Mouse (Mus musculus) neural tube, embryonic 12.5 days (tissue): ENCODE measurements around the gene Olfr1225. TPM values are rescaled to one million over a fixed set of nuclear protein-coding genes. Genes with fewer than 3 reads are reported as not detected.
"Not testable (repeated sequence)": the region's sequence is repeated elsewhere in the genome, so short reads cannot be mapped to it uniquely, and the experiment has no call there.

Experiments used
- ATAC-seq: fragments of 200-750 bp; cut with Nextera tagmentation; 2 replicates; pipeline ENCODE4 v1.8.0; 2017; ENCODE audit warnings: low read depth, mild to moderate bottlenecking, moderate TSS enrichment, moderate library complexity; ENCODE audit not compliant: low FRiP score
- H3K27ac ChIP-seq: fragments of 300-500 bp; sonication (generic); 2 replicates; pipeline ENCODE4 v1.5.1; 2016
- H3K27me3 ChIP-seq: fragments of 300-500 bp; sonication (generic); replicated peaks from 2 replicates; pipeline ENCODE4 v1.6.1; 2016; ENCODE audit warnings: mild to moderate bottlenecking
- H3K36me3 ChIP-seq: fragments of 300-500 bp; sonication (generic); 2 replicates; pipeline ENCODE4 v1.6.1; 2016; ENCODE audit warnings: mild to moderate bottlenecking
- H3K4me1 ChIP-seq: fragments of 300-500 bp; sonication (generic); 2 replicates; pipeline ENCODE4 v1.6.1; 2016
- H3K4me2 ChIP-seq: fragments of 300-500 bp; sonication (generic); replicated peaks from 2 replicates; pipeline ENCODE4 v1.6.1; 2016; ENCODE audit warnings: mild to moderate bottlenecking
- H3K4me3 ChIP-seq: fragments of 300-500 bp; sonication (generic); 2 replicates; pipeline ENCODE4 v1.5.1; 2016
- H3K9ac ChIP-seq: fragments of 300-500 bp; sonication (generic); 2 replicates; pipeline ENCODE4 v1.6.1; 2016; ENCODE audit warnings: mild to moderate bottlenecking
- H3K9me3 ChIP-seq: fragments of 300-500 bp; sonication (generic); 2 replicates; pipeline ENCODE4 v1.6.1; 2016; ENCODE audit warnings: mild to moderate bottlenecking
- WGBS: fragments of 180-500 bp; shearing (Covaris S2); methylation state at CpG from one replicate; pipeline ENCODE4 v1.1.7; 2016; 5-methylcytosine and 5-hydroxymethylcytosine counted together
- polyA plus RNA-seq: library from polyadenylated mRNA; unstranded; fragments of >200 nt; fragmentation: Nextera tagmentation; extraction: Ambion mirVana; gene quantifications from 2 replicates; pipeline ENCODE4 v1.2.1, GENCODE M21; 2016

Olfr1225 gene
- not detected in 2 replicates for polyA plus RNA-seq

DNA sequence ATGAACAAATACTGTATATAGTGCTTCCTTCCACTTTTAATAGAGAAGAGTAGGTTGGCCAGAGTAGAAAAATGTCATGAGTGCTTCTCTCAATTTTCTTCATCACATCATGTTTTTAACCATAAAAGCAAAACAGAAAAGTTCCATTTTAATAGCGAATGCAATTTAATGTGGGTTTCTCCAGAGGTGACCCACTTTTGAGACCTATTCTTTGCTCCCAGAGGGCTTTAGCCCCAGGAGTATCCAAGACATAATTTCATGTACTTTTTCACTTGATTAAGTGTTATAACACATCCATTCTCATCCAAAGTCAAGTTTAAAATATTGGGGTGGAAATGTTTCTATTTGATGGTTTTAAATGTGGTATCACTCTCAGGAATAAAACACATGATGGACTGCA is at the start of gene Olfr1225:
Gene Olfr1225, minus strand, starts transcription at position 101 of the 400 bp plus-strand sequence.
- H3K9me3 ChIP-seq: no peaks in the 10 kb centered on the region
- ATAC-seq: no peak
- no peak within 1 kb of the TSS for H3K9ac ChIP-seq
- H3K27me3 ChIP-seq: no peaks in the 10 kb centered on the region
- H3K36me3 ChIP-seq: no peaks in the 10 kb centered on the region
- H3K4me3 ChIP-seq: no peak within 1 kb of the TSS
- no peaks in the 10 kb centered on the region for H3K4me1 ChIP-seq
- H3K27ac ChIP-seq: no peak within 1 kb of the TSS
- no peak within 1 kb of the TSS for H3K4me2 ChIP-seq
- WGBS: 90% methylated on average over 1 of the region's 1 CpGs

DNA sequence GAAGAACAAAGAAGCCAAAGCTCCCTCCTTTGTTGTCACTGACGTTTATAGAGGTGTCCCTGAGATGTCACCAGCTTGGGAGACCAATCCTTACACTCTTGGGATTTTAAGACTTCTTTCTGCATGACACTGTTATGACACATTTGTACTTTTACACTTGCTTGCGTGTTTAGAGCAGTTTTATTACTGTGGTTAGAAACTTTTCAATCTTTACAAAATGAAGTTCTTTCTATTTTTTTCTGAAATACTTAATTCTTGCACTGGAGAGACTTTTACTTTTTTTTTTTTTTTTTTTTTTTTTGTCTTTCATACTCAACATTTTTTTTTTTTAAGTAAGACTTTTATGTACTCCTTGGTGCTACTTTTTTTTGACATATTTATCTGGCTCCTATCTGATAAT is 25.5 kb upstream of the Olfr1225 start, which contains the start of gene Olfr1226:
Gene Olfr1226, minus strand, starts transcription at position 101 of the 400 bp plus-strand sequence.
- no peak within 1 kb of the TSS for H3K4me3 ChIP-seq
- no peaks in the 10 kb centered on the region for H3K36me3 ChIP-seq
- H3K4me1 ChIP-seq: no peaks in the 10 kb centered on the region
- WGBS: 51% methylated on average over 2 of the region's 2 CpGs
- H3K9ac ChIP-seq: no peak within 1 kb of the TSS
- no peaks in the 10 kb centered on the region for H3K9me3 ChIP-seq
- no peak within 1 kb of the TSS for H3K4me2 ChIP-seq
- no peak for ATAC-seq
- no peak within 1 kb of the TSS for H3K27ac ChIP-seq
- no peaks in the 10 kb centered on the region for H3K27me3 ChIP-seq

DNA sequence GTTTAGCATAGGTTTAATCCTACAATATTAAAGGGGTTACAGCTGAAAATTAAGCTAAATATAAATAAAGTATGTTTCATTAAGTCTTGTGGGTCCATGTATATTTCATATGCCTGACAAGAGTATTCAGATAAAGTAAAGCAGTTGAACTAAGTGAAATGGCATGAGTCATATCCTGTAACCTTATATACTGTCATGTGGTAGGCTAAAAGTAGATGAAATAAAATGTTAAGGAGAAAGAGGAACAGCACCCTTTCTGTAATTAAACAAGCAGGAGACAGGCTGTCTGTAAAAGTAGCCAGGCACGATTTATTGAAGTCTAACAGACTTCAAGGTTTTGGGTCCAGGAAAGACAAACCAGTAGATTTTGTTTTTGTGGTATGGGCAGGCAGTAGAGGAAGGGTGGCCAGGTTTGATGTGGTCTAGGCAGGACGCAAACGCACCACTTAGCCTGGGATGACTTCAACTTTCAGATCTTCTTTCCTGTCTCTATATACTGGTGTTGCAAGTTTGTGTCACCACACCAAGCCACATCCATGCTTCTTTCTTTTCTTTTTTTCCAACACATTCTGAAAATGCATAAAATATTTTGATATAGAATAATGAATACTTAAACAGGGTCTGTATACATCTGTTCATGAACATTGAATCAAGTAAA is 22.0 kb upstream of the Olfr1225 start:
- no peak for ATAC-seq
- H3K27ac ChIP-seq: no peak overlapping the region
- no peaks in the 10 kb centered on the region for H3K9me3 ChIP-seq
- no peak overlapping the region for H3K4me3 ChIP-seq
- no peaks in the 10 kb centered on the region for H3K27me3 ChIP-seq
- no peak overlapping the region for H3K4me2 ChIP-seq
- 94% methylated on average over 3 of the region's 3 CpGs for WGBS
- no peak overlapping the region for H3K9ac ChIP-seq
- H3K36me3 ChIP-seq: no peaks in the 10 kb centered on the region
- H3K4me1 ChIP-seq: no peaks in the 10 kb centered on the region

DNA sequence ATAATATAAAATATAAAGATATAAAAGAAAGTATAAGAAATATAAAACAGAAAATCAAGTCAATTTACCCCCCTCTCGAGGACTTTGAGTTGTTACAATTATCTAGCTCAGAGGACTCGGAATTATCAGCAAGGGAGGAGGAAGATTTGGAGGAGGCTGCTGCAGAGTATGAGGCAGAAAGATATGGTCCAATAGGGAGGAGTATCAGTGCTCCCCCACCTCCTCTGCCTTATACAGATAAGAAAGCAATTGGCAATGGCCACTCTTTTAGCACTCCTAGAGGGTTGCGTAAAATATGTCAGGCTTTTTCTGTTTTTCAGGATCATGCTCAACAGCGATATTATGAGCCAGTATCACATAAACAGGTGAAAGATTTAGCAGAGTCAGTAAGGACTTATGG is 9.8 kb downstream of the Olfr1225 start:
- not testable (repeated sequence) for ATAC-seq, H3K27ac ChIP-seq, H3K9me3 ChIP-seq, H3K4me3 ChIP-seq, H3K9ac ChIP-seq, H3K36me3 ChIP-seq, H3K27me3 ChIP-seq, H3K4me1 ChIP-seq, H3K4me2 ChIP-seq
- WGBS: 93% methylated on average over 4 of the region's 4 CpGs

DNA sequence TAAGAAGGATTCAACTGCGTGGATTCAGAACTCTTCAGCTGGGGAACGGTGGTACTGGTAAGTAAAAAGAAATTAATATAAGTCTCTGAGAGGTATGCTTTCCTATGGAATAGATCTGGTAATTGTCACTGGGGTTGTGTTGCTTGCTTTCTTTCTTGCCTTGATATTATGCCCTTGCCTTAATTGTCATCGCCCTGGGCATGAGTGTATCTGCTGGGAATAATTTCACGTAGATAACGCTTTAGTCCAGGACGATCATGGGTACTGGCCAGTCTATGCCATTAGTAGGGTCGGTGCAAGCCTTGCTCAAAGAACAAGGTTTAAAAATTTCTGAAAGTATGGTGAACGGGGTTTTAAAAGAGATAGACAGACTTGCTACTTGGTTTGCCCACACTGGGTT is 10.5 kb downstream of the Olfr1225 start, which contains the start of gene Olfr1224-ps1:
Gene Olfr1224-ps1, minus strand, starts transcription at position 101 of the 400 bp plus-strand sequence.
- H3K4me3 ChIP-seq, H3K36me3 ChIP-seq, H3K27me3 ChIP-seq, H3K4me2 ChIP-seq, H3K9me3 ChIP-seq, H3K9ac ChIP-seq, H3K4me1 ChIP-seq, ATAC-seq, H3K27ac ChIP-seq: not testable (repeated sequence)
- 92% methylated on average over 8 of the region's 8 CpGs for WGBS

DNA sequence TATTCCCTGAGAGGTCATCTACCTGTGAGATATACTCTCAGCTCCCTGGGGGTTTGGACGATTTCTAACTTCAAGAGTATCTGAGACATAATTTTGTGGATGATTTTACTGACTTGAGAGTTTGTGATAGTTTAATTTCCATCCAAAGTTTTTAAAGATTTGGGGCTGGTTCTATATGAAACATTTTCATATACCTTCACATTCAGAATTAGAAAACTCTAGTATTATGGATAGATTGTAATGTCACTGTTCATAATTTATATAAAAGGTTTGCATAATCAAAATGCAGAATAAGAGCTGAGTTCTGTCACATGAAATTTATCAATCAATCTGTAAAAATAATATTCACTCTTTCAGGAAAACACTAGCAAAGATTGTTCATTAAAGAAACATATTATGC is 23.0 kb downstream of the Olfr1225 start, which contains the start of gene Olfr1223:
Gene Olfr1223, minus strand, starts transcription at position 101 of the 400 bp plus-strand sequence.
- Histone ChIP-seq H3K4me3 (no peak within 1 kb of the TSS), H3K36me3 (no peaks in the 10 kb centered on the region), H3K9me3 (no peaks in the 10 kb centered on the region), H3K27me3 (no peaks in the 10 kb centered on the region), H3K4me1 (no peaks in the 10 kb centered on the region), H3K9ac (no peak within 1 kb of the TSS), H3K27ac (no peak within 1 kb of the TSS), H3K4me2 (no peak within 1 kb of the TSS)
- 86% methylated on average over 1 of the region's 1 CpGs for WGBS
- ATAC-seq: no peak

DNA sequence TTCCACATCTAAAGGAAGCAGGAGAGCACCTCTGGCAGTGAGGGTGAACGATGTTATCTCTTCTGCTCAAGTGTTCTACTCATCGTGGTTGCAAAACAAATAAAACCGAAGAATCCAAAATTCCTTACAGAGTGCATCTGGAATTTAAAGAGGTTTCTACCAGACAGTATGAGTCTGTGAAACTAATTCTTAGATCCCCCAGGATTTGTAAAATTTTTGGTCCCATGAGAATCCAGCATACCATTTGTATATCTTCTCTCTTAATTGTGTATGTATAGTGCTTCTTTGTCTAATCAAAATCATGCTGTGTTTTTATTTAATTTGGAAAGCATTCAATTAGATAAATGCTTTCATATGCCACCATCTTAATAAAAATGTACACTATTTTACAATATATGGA is 41.5 kb downstream of the Olfr1225 start, which contains the start of gene Olfr1222:
Gene Olfr1222, minus strand, starts transcription at position 101 of the 400 bp plus-strand sequence.
- no peaks in the 10 kb centered on the region for H3K36me3 ChIP-seq
- H3K9ac ChIP-seq: no peak within 1 kb of the TSS
- WGBS: 87% methylated on average over 3 of the region's 3 CpGs
- no peaks in the 10 kb centered on the region for H3K9me3 ChIP-seq
- H3K4me2 ChIP-seq: no peak within 1 kb of the TSS
- no peak within 1 kb of the TSS for H3K27ac ChIP-seq
- H3K4me1 ChIP-seq: no peaks in the 10 kb centered on the region
- no peak within 1 kb of the TSS for H3K4me3 ChIP-seq
- H3K27me3 ChIP-seq: no peaks in the 10 kb centered on the region
- no peak for ATAC-seq

Other genes starting within 250 kb of the Olfr1225 start
- gene Olfr1211, start 236.6 kb downstream of the Olfr1225 start, polyA plus RNA-seq: not detected in 2 replicates
- gene Olfr1212, start 220.7 kb downstream of the Olfr1225 start, polyA plus RNA-seq: not detected in 2 replicates
- gene Gm13762, start 194.4 kb downstream of the Olfr1225 start, polyA plus RNA-seq: not detected in 2 replicates
- not detected in 2 replicates for gene Olfr1214, start 182.0 kb downstream of the Olfr1225 start, polyA plus RNA-seq
- gene Olfr1215, start 167.7 kb downstream of the Olfr1225 start, polyA plus RNA-seq: not detected in 2 replicates
- not detected in 2 replicates for gene Olfr1216, start 156.3 kb downstream of the Olfr1225 start, polyA plus RNA-seq
- gene Olfr1217, start 142.6 kb downstream of the Olfr1225 start, polyA plus RNA-seq: not detected in 2 replicates
- gene Olfr1218, start 113.5 kb downstream of the Olfr1225 start, polyA plus RNA-seq: not detected in 2 replicates
- gene Olfr1219, start 91.2 kb downstream of the Olfr1225 start, polyA plus RNA-seq: not detected in 2 replicates
- gene Olfr1220, start 67.8 kb downstream of the Olfr1225 start, polyA plus RNA-seq: 0.04 TPM in 1 of 2 replicates, not detected in the other
- not detected in 2 replicates for gene Olfr1221, start 57.4 kb downstream of the Olfr1225 start, polyA plus RNA-seq
- gene Olfr1222, start 41.6 kb downstream of the Olfr1225 start, polyA plus RNA-seq: not detected in 2 replicates
- not detected in 2 replicates for gene Olfr1223, start 23.1 kb downstream of the Olfr1225 start, polyA plus RNA-seq
- not detected in 2 replicates for gene Olfr1224-ps1, start 10.6 kb downstream of the Olfr1225 start, polyA plus RNA-seq
- not detected in 2 replicates for gene Olfr1226, start 25.4 kb upstream of the Olfr1225 start, polyA plus RNA-seq
- not detected in 2 replicates for gene Olfr1228, start 79.4 kb upstream of the Olfr1225 start, polyA plus RNA-seq
- gene Olfr1229, start 113.3 kb upstream of the Olfr1225 start, polyA plus RNA-seq: not detected in 2 replicates
- not detected in 2 replicates for gene Olfr1230, start 122.6 kb upstream of the Olfr1225 start, polyA plus RNA-seq
- gene Olfr1231, start 132.4 kb upstream of the Olfr1225 start, polyA plus RNA-seq: not detected in 2 replicates
- gene Olfr1232, start 155.0 kb upstream of the Olfr1225 start, polyA plus RNA-seq: not detected in 2 replicates
- gene Olfr1233, start 167.7 kb upstream of the Olfr1225 start, polyA plus RNA-seq: not detected in 2 replicates
- not detected in 2 replicates for gene Olfr1234, start 190.2 kb upstream of the Olfr1225 start, polyA plus RNA-seq
- gene Olfr1238, start 235.0 kb upstream of the Olfr1225 start, polyA plus RNA-seq: not detected in 2 replicates
- not detected in 2 replicates for gene Olfr1239, start 245.7 kb upstream of the Olfr1225 start, polyA plus RNA-seq